Mouse (Mus musculus): Measurements from ENCODE around the gene Mast1. TPM values are rescaled to one million over a fixed set of nuclear protein-coding genes. Genes with fewer than 3 reads are reported as not detected.

Mast1 gene
- total and polyA plus RNA-seq, 2 experiments from 2014 or later = 69.5 to 83.0 TPM

GRCm38 (mm10) chr8:84892993-84893708 lies 44.0 kb downstream of the Mast1 start:
- TF ChIP-seq CTCF (IDR thresholded peaks at IDR 0.05; ENCODE audit: low read depth) = no peak
- Histone ChIP-seq H3K27me3 (ENCODE audit: insufficient read depth, low read length) (no peaks in the 10 kb centered on the region), H3K9me3 (ENCODE audit: low read length) (no peaks in the 10 kb centered on the region)

GRCm38 (mm10) chr8:84889141-84889540 lies 48.0 kb downstream of the Mast1 start:
- Histone ChIP-seq H3K36me3 (ENCODE audit: insufficient read depth, low read length) (peaks cover 35% of the 10 kb centered on the region), H3K4me3 (ENCODE audit: low read length) (no peak overlapping the region), H3K9ac (replicated peaks; ENCODE audit: low read length) (no peak overlapping the region), H3K4me2 (ENCODE audit: low read depth, low read length) (no peak overlapping the region), H3K9me3 (ENCODE audit: low read length) (no peaks in the 10 kb centered on the region), H3K27ac (no peak overlapping the region), H3K4me1 (ENCODE audit: insufficient read depth, low read length) (peaks cover 11% of the 10 kb centered on the region), H3K27me3 (ENCODE audit: insufficient read depth, low read length) (no peaks in the 10 kb centered on the region)
- ATAC-seq (no peak), DNase-seq (ENCODE audit: low spot score) (no peak)
- no peak for TF ChIP-seq CTCF (IDR thresholded peaks at IDR 0.05; ENCODE audit: low read depth)
- 64% methylated on average over 1 of the region's 1 CpGs for WGBS

More at GRCm38 (mm10) chr8:84892993-84893708, 44.0 kb downstream of the Mast1 start:
- peak; percentile 62 for ATAC-seq
- Histone ChIP-seq H3K4me2 (ENCODE audit: low read depth, low read length) (peak overlapping the region; percentile 97), H3K4me3 (ENCODE audit: low read length) (peak overlapping the region; percentile 62), H3K27ac (no peak overlapping the region), H3K36me3 (ENCODE audit: insufficient read depth, low read length) (peaks cover 12% of the 10 kb centered on the region; the same call in 1 of the 2 replicates), H3K9ac (replicated peaks; ENCODE audit: low read length) (peak overlapping the region; percentile 66), H3K4me1 (ENCODE audit: insufficient read depth, low read length) (peaks cover 14% of the 10 kb centered on the region)
- 12% methylated on average over 31 of the region's 31 CpGs for WGBS
- no peak for DNase-seq (ENCODE audit: low spot score)

- Histone ChIP-seq H3K9me3 (ENCODE audit: low read length) (no peaks in the 10 kb centered on the region), H3K4me3 (ENCODE audit: low read length) (no peak overlapping the region), H3K36me3 (ENCODE audit: insufficient read depth, low read length) (peaks cover 35% of the 10 kb centered on the region), H3K27me3 (ENCODE audit: insufficient read depth, low read length) (no peaks in the 10 kb centered on the region), H3K27ac (no peak overlapping the region), H3K4me1 (ENCODE audit: insufficient read depth, low read length) (peaks cover 8% of the 10 kb centered on the region; the same call in 1 of the 2 replicates), H3K9ac (replicated peaks; ENCODE audit: low read length) (no peak overlapping the region), H3K4me2 (ENCODE audit: low read depth, low read length) (no peak overlapping the region)
- TF ChIP-seq CTCF (IDR thresholded peaks at IDR 0.05; ENCODE audit: low read depth) = no peak
- ATAC-seq (no peak), DNase-seq (ENCODE audit: low spot score) (no peak)
- WGBS = 93% methylated on average over 3 of the region's 3 CpGs
These were observed 48.9 kb downstream of the Mast1 start for GRCm38 (mm10) chr8:84888280-84888679.

- Histone ChIP-seq H3K27me3 (ENCODE audit: insufficient read depth, low read length) (no peaks in the 10 kb centered on the region), H3K4me1 (ENCODE audit: insufficient read depth, low read length) (no peaks in the 10 kb centered on the region), H3K4me2 (ENCODE audit: low read depth, low read length) (no peak overlapping the region), H3K4me3 (ENCODE audit: low read length) (no peak overlapping the region), H3K27ac (no peak overlapping the region), H3K36me3 (ENCODE audit: insufficient read depth, low read length) (peaks cover 27% of the 10 kb centered on the region), H3K9ac (replicated peaks; ENCODE audit: low read length) (no peak overlapping the region), H3K9me3 (ENCODE audit: low read length) (no peaks in the 10 kb centered on the region)
- no peak for TF ChIP-seq CTCF (IDR thresholded peaks at IDR 0.05; ENCODE audit: low read depth)
- WGBS = 92% methylated on average over 4 of the region's 4 CpGs
- DNase-seq (ENCODE audit: low spot score) (no peak), ATAC-seq (no peak)
These were observed 52.4 kb downstream of the Mast1 start for GRCm38 (mm10) chr8:84884728-84885127.

- H3K27me3 ChIP-seq (ENCODE audit: insufficient read depth, low read length) = no peaks in the 10 kb centered on the region
- no peak overlapping the region for H3K4me3 ChIP-seq (ENCODE audit: low read length)
- no peak overlapping the region for H3K4me2 ChIP-seq (ENCODE audit: low read depth, low read length)
- H3K36me3 ChIP-seq (ENCODE audit: insufficient read depth, low read length) = no peaks in the 10 kb centered on the region
- H3K9ac ChIP-seq (replicated peaks; ENCODE audit: low read length) = no peak overlapping the region
- H3K9me3 ChIP-seq (ENCODE audit: low read length) = no peaks in the 10 kb centered on the region
- no peaks in the 10 kb centered on the region for H3K4me1 ChIP-seq (ENCODE audit: insufficient read depth, low read length)
- ATAC-seq (no peak), DNase-seq (ENCODE audit: low spot score) (no peak)
- H3K27ac ChIP-seq = no peak overlapping the region
- no peak for TF ChIP-seq CTCF (IDR thresholded peaks at IDR 0.05; ENCODE audit: low read depth)
- 88% methylated on average over 1 of the region's 1 CpGs for WGBS
These were observed 58.2 kb downstream of the Mast1 start for GRCm38 (mm10) chr8:84878915-84879314.

- peak; percentile 70 for DNase-seq (ENCODE audit: low spot score)
- Histone ChIP-seq H3K9ac (replicated peaks; ENCODE audit: low read length) (no peak overlapping the region), H3K27ac (peak overlapping the region; percentile 27), H3K4me1 (ENCODE audit: insufficient read depth, low read length) (0 out of 2 replicates have a peak, but pooled peaks cover 3% of the 10 kb centered on the region), H3K36me3 (ENCODE audit: insufficient read depth, low read length) (no peaks in the 10 kb centered on the region), H3K27me3 (ENCODE audit: insufficient read depth, low read length) (no peaks in the 10 kb centered on the region), H3K9me3 (ENCODE audit: low read length) (no peaks in the 10 kb centered on the region), H3K4me3 (ENCODE audit: low read length) (no peak overlapping the region), H3K4me2 (ENCODE audit: low read depth, low read length) (no peak overlapping the region)
- peak; percentile 70; the same call in 1 of the 2 replicates for ATAC-seq
- no peak for TF ChIP-seq CTCF (IDR thresholded peaks at IDR 0.05; ENCODE audit: low read depth)
- WGBS = 38% methylated on average over 3 of the region's 3 CpGs
These were observed 59.7 kb downstream of the Mast1 start for GRCm38 (mm10) chr8:84877297-84878035.

Measured in hindbrain, postnatal 0 days (tissue).